Mouse (Mus musculus) right cerebral cortex, postnatal 36 days (tissue): Measurements from ENCODE around the gene Tsc22d3.
"Not testable (repeated sequence)": the region's sequence is repeated elsewhere in the genome, so short reads cannot be mapped to it uniquely, and the experiment has no call there.

Experiments
- DNase-seq, 2 experiments: peaks; one replicate each; pipeline ENCODE4 v3.0.0; 2022; ENCODE audit warnings: low spot score in 2 of 2, mixed read lengths in 1 of 2

The Tsc22d3 gene

GRCm38 (mm10) chrX:140529074-140529561 is 71.3 kb downstream of the Tsc22d3 start:
- DNase-seq, result no peak

GRCm38 (mm10) chrX:140527231-140527630 is 73.2 kb downstream of the Tsc22d3 start:
- no peak for DNase-seq

GRCm38 (mm10) chrX:140526253-140526618 is 74.2 kb downstream of the Tsc22d3 start:
- no peak for DNase-seq

GRCm38 (mm10) chrX:140525604-140526252 is 74.7 kb downstream of the Tsc22d3 start:
- no peak for DNase-seq

GRCm38 (mm10) chrX:140524231-140524630 is 76.2 kb downstream of the Tsc22d3 start:
- no peak for DNase-seq

GRCm38 (mm10) chrX:140522071-140522765 is 78.2 kb downstream of the Tsc22d3 start:
- DNase-seq, result no peak

GRCm38 (mm10) chrX:140520146-140521102 is 80.0 kb downstream of the Tsc22d3 start:
- peak; percentile 79 for DNase-seq

- no peak for DNase-seq
Observed at GRCm38 (mm10) chrX:140518351-140518750, 82.1 kb downstream of the Tsc22d3 start.

GRCm38 (mm10) chrX:140513379-140513778 is 87.1 kb downstream of the Tsc22d3 start:
- no peak for DNase-seq

- DNase-seq, result no peak
Observed at GRCm38 (mm10) chrX:140511687-140512651, 88.5 kb downstream of the Tsc22d3 start.

GRCm38 (mm10) chrX:140510696-140511429 is 89.6 kb downstream of the Tsc22d3 start:
- DNase-seq, result peak in 1 of 2 experiments; percentile 22

- DNase-seq, result no peak
Observed at GRCm38 (mm10) chrX:140509817-140510216, 90.6 kb downstream of the Tsc22d3 start.

- not testable (repeated sequence) for DNase-seq
Observed at GRCm38 (mm10) chrX:140508791-140509190, 91.7 kb downstream of the Tsc22d3 start.

GRCm38 (mm10) chrX:140507377-140507776 is 93.1 kb downstream of the Tsc22d3 start:
- DNase-seq, result no peak

GRCm38 (mm10) chrX:140506436-140507180 is 93.9 kb downstream of the Tsc22d3 start:
- no peak for DNase-seq

- peak in 1 of 2 experiments; percentile 25 for DNase-seq
Observed at GRCm38 (mm10) chrX:140505497-140506238, 94.8 kb downstream of the Tsc22d3 start.

GRCm38 (mm10) chrX:140503905-140504304 is 96.6 kb downstream of the Tsc22d3 start:
- DNase-seq, result no peak

GRCm38 (mm10) chrX:140501401-140502301 is 98.8 kb downstream of the Tsc22d3 start:
- DNase-seq, result no peak
